Mouse (Mus musculus): ENCODE results near the gene Gstp2.

- TF ChIP-seq CTCF (IDR thresholded peaks at IDR 0.05; ENCODE audit: control insufficient read depth, insufficient read depth, low read length) (no peak), POLR2A (IDR thresholded peaks at IDR 0.05; ENCODE audit: borderline replicate concordance, control insufficient read depth, low read depth, low read length) (no peak)
Measured at GRCm38 (mm10) chr19:4082219-4082965, 36.6 kb upstream of the Gstp2 start.
